9 mouse cellular contexts compared by ENCODE assay signal in genomic region chr11:77498261-77499139, GRCm38 (mm10). TPM values are rescaled to one million over a fixed set of nuclear protein-coding genes. Genes with fewer than 3 reads are reported as not detected.
DNase-seq lines count a peak whose midpoint lies in the region; ATAC-seq and TF ChIP-seq lines count a peak whose summit lies in the region.
"Had no signal": no experiment of that assay in that cellular context is flagged by ENCODE, and none has a peak within 500 bp of the region (broad histone marks: within the 10 kb centered on the region; RNA-seq: fewer than 3 reads in every experiment).

No protein-coding gene starts in this region.

- no peak for TF ChIP-seq POLR2A in small intestine, adult 2 months (IDR thresholded peaks at IDR 0.05; ENCODE audit: low read depth, low read length)

- no peak for ATAC-seq in forebrain, embryonic 16.5 days
- no peak for ATAC-seq in midbrain, embryonic 11.5 days (ENCODE audit: low FRiP score)
- ATAC-seq in midbrain, embryonic 16.5 days: no peak
- no peak for ATAC-seq in hindbrain, postnatal 0 days

- TF ChIP-seq CTCF in hindbrain, postnatal 0 days (IDR thresholded peaks at IDR 0.05; ENCODE audit: low read depth): no peak
- TF ChIP-seq CTCF in small intestine, adult 2 months (IDR thresholded peaks at IDR 0.05; ENCODE audit: extremely low read depth, insufficient read length, insufficient replicate concordance, low read depth, low read length): no peak

- no peaks in the 10 kb centered on the region for H3K9me3 ChIP-seq in forebrain, embryonic 10.5 days
- no peaks in the 10 kb centered on the region for H3K9me3 ChIP-seq in forebrain, embryonic 16.5 days (ENCODE audit: control insufficient read depth, low read length)
- H3K9me3 ChIP-seq in midbrain, embryonic 11.5 days (ENCODE audit: control insufficient read depth, low read length): no peaks in the 10 kb centered on the region
- H3K9me3 ChIP-seq in midbrain, embryonic 16.5 days (replicated peaks; ENCODE audit: control insufficient read depth, low read length, poor library complexity, severe bottlenecking): no peaks in the 10 kb centered on the region
- H3K9me3 ChIP-seq in hindbrain, postnatal 0 days (ENCODE audit: low read length): no peaks in the 10 kb centered on the region

- peaks cover 64% of the 10 kb centered on the region for H3K36me3 ChIP-seq in forebrain, embryonic 10.5 days (replicated peaks)
- peaks cover 9% of the 10 kb centered on the region for H3K36me3 ChIP-seq in forebrain, embryonic 16.5 days (ENCODE audit: control insufficient read depth, insufficient read depth)
- H3K36me3 ChIP-seq in midbrain, embryonic 11.5 days (ENCODE audit: control insufficient read depth, insufficient read depth, low read length): peaks cover 7% of the 10 kb centered on the region; the same call in 1 of the 2 replicates
- peaks cover 12% of the 10 kb centered on the region for H3K36me3 ChIP-seq in midbrain, embryonic 16.5 days (ENCODE audit: control insufficient read depth, insufficient read depth, low read length)
- H3K36me3 ChIP-seq in hindbrain, postnatal 0 days (ENCODE audit: insufficient read depth, low read length): peaks cover 19% of the 10 kb centered on the region
- peaks cover 26% of the 10 kb centered on the region for H3K36me3 ChIP-seq in small intestine, adult 2 months (ENCODE audit: control insufficient read depth, insufficient read depth, low read length)

- peaks cover 83% of the 10 kb centered on the region for H3K4me1 ChIP-seq in forebrain, embryonic 10.5 days
- peaks cover 29% of the 10 kb centered on the region for H3K4me1 ChIP-seq in forebrain, embryonic 16.5 days (replicated peaks; ENCODE audit: control insufficient read depth, insufficient read depth, low read length)
- H3K4me1 ChIP-seq in midbrain, embryonic 11.5 days (ENCODE audit: control insufficient read depth, insufficient read depth, low read length): peaks cover 43% of the 10 kb centered on the region
- H3K4me1 ChIP-seq in midbrain, embryonic 16.5 days (ENCODE audit: control insufficient read depth, insufficient read depth, low read length): peaks cover 25% of the 10 kb centered on the region
- H3K4me1 ChIP-seq in hindbrain, postnatal 0 days (ENCODE audit: insufficient read depth, low read length): peaks cover 25% of the 10 kb centered on the region
- peaks cover 38% of the 10 kb centered on the region for H3K4me1 ChIP-seq in small intestine, adult 2 months (ENCODE audit: control insufficient read depth, insufficient read depth, insufficient read length, low read length)

- peak overlapping the region; percentile 80 for H3K27ac ChIP-seq in forebrain, embryonic 10.5 days
- no peak overlapping the region for H3K27ac ChIP-seq in forebrain, embryonic 16.5 days (ENCODE audit: low read length)
- H3K27ac ChIP-seq in midbrain, embryonic 11.5 days (ENCODE audit: low read depth, low read length): peak overlapping the region; percentile 40
- no peak overlapping the region for H3K27ac ChIP-seq in midbrain, embryonic 16.5 days (ENCODE audit: low read length)
- H3K27ac ChIP-seq in hindbrain, postnatal 0 days: peak overlapping the region; percentile 54
- H3K27ac ChIP-seq in small intestine, adult 2 months (ENCODE audit: insufficient read depth, low read depth, low read length): peak overlapping the region; percentile 70

- no peak for DNase-seq in forebrain, embryonic 10.5 days (ENCODE audit: extremely low spot score, low spot score)
- DNase-seq in midbrain, embryonic 11.5 days (ENCODE audit: low spot score, missing footprints): no peak
- DNase-seq in hindbrain, postnatal 0 days (ENCODE audit: low spot score): no peak
- no peak for DNase-seq in urinary bladder, postnatal 14 days (ENCODE audit: low spot score)
- DNase-seq in thymus, postnatal 36 days: no peak

- H3K27me3 ChIP-seq in forebrain, embryonic 10.5 days (ENCODE audit: poor library complexity, severe bottlenecking): no peaks in the 10 kb centered on the region
- no peaks in the 10 kb centered on the region for H3K27me3 ChIP-seq in forebrain, embryonic 16.5 days (replicated peaks; ENCODE audit: control insufficient read depth, insufficient read depth, low read length)
- no peaks in the 10 kb centered on the region for H3K27me3 ChIP-seq in midbrain, embryonic 11.5 days (ENCODE audit: control insufficient read depth, insufficient read depth, low read length)
- no peaks in the 10 kb centered on the region for H3K27me3 ChIP-seq in midbrain, embryonic 16.5 days (ENCODE audit: control insufficient read depth, insufficient read depth, low read depth, low read length)
- no peaks in the 10 kb centered on the region for H3K27me3 ChIP-seq in hindbrain, postnatal 0 days (ENCODE audit: insufficient read depth, low read length)
- H3K27me3 ChIP-seq in small intestine, adult 2 months (ENCODE audit: control insufficient read depth, insufficient read depth, low read length): no peaks in the 10 kb centered on the region

- peak overlapping the region; percentile 23; the same call in 1 of the 2 replicates for H3K4me3 ChIP-seq in forebrain, embryonic 10.5 days
- no peak overlapping the region for H3K4me3 ChIP-seq in forebrain, embryonic 16.5 days (replicated peaks; ENCODE audit: low read length)
- no peak overlapping the region for H3K4me3 ChIP-seq in midbrain, embryonic 11.5 days (ENCODE audit: low read depth, low read length)
- H3K4me3 ChIP-seq in midbrain, embryonic 16.5 days (ENCODE audit: low read depth, low read length): no peak overlapping the region
- H3K4me3 ChIP-seq in hindbrain, postnatal 0 days (ENCODE audit: low read length): no peak overlapping the region
- no peak overlapping the region for H3K4me3 ChIP-seq in small intestine, adult 2 months (ENCODE audit: low read depth, low read length)

- 71% methylated on average over 12 of the region's 12 CpGs for WGBS in forebrain, embryonic 10.5 days
- WGBS in forebrain, embryonic 16.5 days: 72% methylated on average over 12 of the region's 12 CpGs
- WGBS in midbrain, embryonic 11.5 days: 64% methylated on average over 12 of the region's 12 CpGs
- 65% methylated on average over 12 of the region's 12 CpGs for WGBS in midbrain, embryonic 16.5 days
- WGBS in hindbrain, postnatal 0 days: 60% methylated on average over 12 of the region's 12 CpGs
- 80% methylated on average over 12 of the region's 12 CpGs for WGBS in small intestine, adult 2 months

- H3K9ac ChIP-seq in forebrain, embryonic 16.5 days (replicated peaks; ENCODE audit: low read depth, low read length): no peak overlapping the region
- H3K9ac ChIP-seq in midbrain, embryonic 11.5 days (ENCODE audit: low read length): no peak overlapping the region; the same call in 1 of the 2 replicates
- H3K9ac ChIP-seq in midbrain, embryonic 16.5 days (ENCODE audit: low read depth, low read length): no peak overlapping the region
- 0 out of 2 replicates have a peak overlapping the region, but pooled peaks have one; percentile 13 for H3K9ac ChIP-seq in hindbrain, postnatal 0 days (replicated peaks; ENCODE audit: low read length)

- H3K4me2 ChIP-seq in forebrain, embryonic 16.5 days (ENCODE audit: low read length): no peak overlapping the region
- no peak overlapping the region for H3K4me2 ChIP-seq in midbrain, embryonic 11.5 days
- no peak overlapping the region for H3K4me2 ChIP-seq in midbrain, embryonic 16.5 days (ENCODE audit: low read length)
- no peak overlapping the region for H3K4me2 ChIP-seq in hindbrain, postnatal 0 days (ENCODE audit: low read depth, low read length)

RNA-seq across cellular contexts. Expression of gene Git1, which starts 5.1 kb away (rescaled TPM):
- polyA plus RNA-seq in forebrain, embryonic 10.5 days (2016; fragmentation: Nextera tagmentation; extraction: Ambion mirVana): 12.2 and 12.8 TPM in 2 replicates
- 14.1 and 16.3 TPM in 2 replicates for polyA plus RNA-seq in forebrain, embryonic 16.5 days (2015; fragmentation: Nextera tagmentation; extraction: Ambion mirVana)
- 11.3 and 13.8 TPM in 2 replicates for polyA plus RNA-seq in midbrain, embryonic 11.5 days (2014; fragmentation: Nextera tagmentation; extraction: Ambion mirVana)
- 15.9 and 17.3 TPM in 2 replicates for polyA plus RNA-seq in midbrain, embryonic 16.5 days (2015; fragmentation: Nextera tagmentation; extraction: Ambion mirVana)
- total RNA-seq in hindbrain, postnatal 0 days (2014; rRNA removed): 126 and 127 TPM in 2 replicates
- polyA plus RNA-seq in hindbrain, postnatal 0 days (2015; fragmentation: Nextera tagmentation; extraction: Ambion mirVana): 13.8 and 15.0 TPM in 2 replicates
- polyA plus RNA-seq in small intestine, adult 2 months (2012; rRNA removed): 50.0 and 119 TPM in 2 replicates

RNA-seq across cellular contexts. Expression of gene Ankrd13b, which starts 9.0 kb away (rescaled TPM):
- polyA plus RNA-seq in forebrain, embryonic 10.5 days (2016; fragmentation: Nextera tagmentation; extraction: Ambion mirVana): 9.2 and 9.4 TPM in 2 replicates
- 33.1 and 38.4 TPM in 2 replicates for polyA plus RNA-seq in forebrain, embryonic 16.5 days (2015; fragmentation: Nextera tagmentation; extraction: Ambion mirVana)
- 9.5 and 13.5 TPM in 2 replicates for polyA plus RNA-seq in midbrain, embryonic 11.5 days (2014; fragmentation: Nextera tagmentation; extraction: Ambion mirVana)
- polyA plus RNA-seq in midbrain, embryonic 16.5 days (2015; fragmentation: Nextera tagmentation; extraction: Ambion mirVana): 31.9 and 33.7 TPM in 2 replicates
- 71.6 and 77.1 TPM in 2 replicates for total RNA-seq in hindbrain, postnatal 0 days (2014; rRNA removed)
- 27.1 and 30.6 TPM in 2 replicates for polyA plus RNA-seq in hindbrain, postnatal 0 days (2015; fragmentation: Nextera tagmentation; extraction: Ambion mirVana)
- 9.2 and 12.0 TPM in 2 replicates for polyA plus RNA-seq in small intestine, adult 2 months (2012; rRNA removed)

RNA-seq across cellular contexts. Expression of gene Abhd15, which starts 16.4 kb away (rescaled TPM):
- 4.7 and 5.5 TPM in 2 replicates for polyA plus RNA-seq in forebrain, embryonic 10.5 days (2016; fragmentation: Nextera tagmentation; extraction: Ambion mirVana)
- 1.4 and 1.8 TPM in 2 replicates for polyA plus RNA-seq in forebrain, embryonic 16.5 days (2015; fragmentation: Nextera tagmentation; extraction: Ambion mirVana)
- polyA plus RNA-seq in midbrain, embryonic 11.5 days (2014; fragmentation: Nextera tagmentation; extraction: Ambion mirVana): 1.9 and 2.1 TPM in 2 replicates
- 2.4 and 3.1 TPM in 2 replicates for polyA plus RNA-seq in midbrain, embryonic 16.5 days (2015; fragmentation: Nextera tagmentation; extraction: Ambion mirVana)
- 3.6 and 4.7 TPM in 2 replicates for total RNA-seq in hindbrain, postnatal 0 days (2014; rRNA removed)
- polyA plus RNA-seq in hindbrain, postnatal 0 days (2015; fragmentation: Nextera tagmentation; extraction: Ambion mirVana): 2.1 TPM in 2 replicates
- 2.7 and 3.7 TPM in 2 replicates for polyA plus RNA-seq in small intestine, adult 2 months (2012; rRNA removed)

RNA-seq across cellular contexts. Expression of gene Trp53i13, which starts 17.3 kb away (rescaled TPM):
- polyA plus RNA-seq in forebrain, embryonic 10.5 days (2016; fragmentation: Nextera tagmentation; extraction: Ambion mirVana): 30.4 and 32.7 TPM in 2 replicates
- polyA plus RNA-seq in forebrain, embryonic 16.5 days (2015; fragmentation: Nextera tagmentation; extraction: Ambion mirVana): 13.0 and 14.9 TPM in 2 replicates
- polyA plus RNA-seq in midbrain, embryonic 11.5 days (2014; fragmentation: Nextera tagmentation; extraction: Ambion mirVana): 25.5 and 27.3 TPM in 2 replicates
- polyA plus RNA-seq in midbrain, embryonic 16.5 days (2015; fragmentation: Nextera tagmentation; extraction: Ambion mirVana): 10.5 and 12.6 TPM in 2 replicates
- 13.7 and 17.8 TPM in 2 replicates for total RNA-seq in hindbrain, postnatal 0 days (2014; rRNA removed)
- polyA plus RNA-seq in hindbrain, postnatal 0 days (2015; fragmentation: Nextera tagmentation; extraction: Ambion mirVana): 14.3 and 17.2 TPM in 2 replicates
- polyA plus RNA-seq in small intestine, adult 2 months (2012; rRNA removed): 15.2 and 46.8 TPM in 2 replicates

RNA-seq across cellular contexts. Expression of gene Gm10392, which starts 20.5 kb away (rescaled TPM):
- 0.10 TPM in 2 replicates for polyA plus RNA-seq in forebrain, embryonic 10.5 days (2016; fragmentation: Nextera tagmentation; extraction: Ambion mirVana)
- not detected in 2 replicates for polyA plus RNA-seq in forebrain, embryonic 16.5 days (2015; fragmentation: Nextera tagmentation; extraction: Ambion mirVana)
- 0.10 TPM in 1 of 2 replicates, not detected in the other for polyA plus RNA-seq in midbrain, embryonic 11.5 days (2014; fragmentation: Nextera tagmentation; extraction: Ambion mirVana)
- not detected in 2 replicates for polyA plus RNA-seq in midbrain, embryonic 16.5 days (2015; fragmentation: Nextera tagmentation; extraction: Ambion mirVana)
- total RNA-seq in hindbrain, postnatal 0 days (2014; rRNA removed): not detected in 2 replicates
- not detected in 2 replicates for polyA plus RNA-seq in hindbrain, postnatal 0 days (2015; fragmentation: Nextera tagmentation; extraction: Ambion mirVana)
- not detected in 2 replicates for polyA plus RNA-seq in small intestine, adult 2 months (2012; rRNA removed)
- polyA plus RNA-seq: large intestine, adult 2 months had no signal

Comparison
In these comparisons a context has a peak if more than half of its experiments do, and no peak if none do; other contexts are left out.
1. H3K27ac ChIP-seq: peak in forebrain, embryonic 10.5 days (single experiment), midbrain, embryonic 11.5 days (single experiment), hindbrain, postnatal 0 days (single experiment) and small intestine, adult 2 months (single experiment); none in forebrain, embryonic 16.5 days (single experiment) and midbrain, embryonic 16.5 days (single experiment).